Mouse (Mus musculus) CH12.LX (cell line): ENCODE data around the gene Kctd15. TPM values are rescaled to one million over a fixed set of nuclear protein-coding genes. Genes with fewer than 3 reads are reported as not detected.

ENCODE experiments used
- DNase-seq: peaks from one replicate; pipeline ENCODE4 v3.0.0-alpha.2; 2013; ENCODE audit errors: extremely low read depth
- H3K27ac ChIP-seq: 2 replicates; pipeline ENCODE4 v1.5.1; 2012; ENCODE audit warnings: low read depth, mild to moderate bottlenecking, control low read depth, moderate library complexity; ENCODE audit not compliant: insufficient read depth
- H3K27me3 ChIP-seq: replicated peaks from 2 replicates; pipeline ENCODE3; 2012; ENCODE audit warnings: inconsistent platforms
- H3K36me3 ChIP-seq, 2 experiments: replicated peaks in 1 of 2; 2 replicates each; pipeline versions ENCODE3 to v1.6.1; 2012; ENCODE audit warnings: inconsistent platforms in 1 of 2, low read length in 1 of 2, mild to moderate bottlenecking in 1 of 2, mixed read lengths in 1 of 2, moderate library complexity in 1 of 2; ENCODE audit not compliant: control insufficient read depth in 1 of 2, insufficient read depth in 1 of 2
- H3K4me1 ChIP-seq, 2 experiments: 2 replicates each; pipeline ENCODE4 v1.6.1; 2012; ENCODE audit warnings: inconsistent platforms in 1 of 2, moderate library complexity in 1 of 2; ENCODE audit not compliant: insufficient read depth in 2 of 2, control insufficient read depth in 1 of 2
- H3K4me2 ChIP-seq: 2 replicates; pipeline ENCODE4 v1.6.1; 2012; ENCODE audit warnings: low read depth, mild to moderate bottlenecking, control low read depth; ENCODE audit not compliant: poor library complexity, insufficient read depth, severe bottlenecking
- H3K4me3 ChIP-seq, 3 experiments: fragments of 150-350 bp in 1 of 3; sonication (generic) in 1 of 3; replicated peaks in 1 of 3; 2 replicates each; pipeline versions ENCODE3 to v1.5.1; 2011 to 2012; ENCODE audit warnings: low read depth in 2 of 3, low read length in 2 of 3, mild to moderate bottlenecking in 2 of 3, moderate library complexity in 2 of 3, control low read depth in 1 of 3, improper control_type of control experiment in 1 of 3, inconsistent platforms in 1 of 3, mixed read lengths in 1 of 3; ENCODE audit not compliant: poor library complexity in 1 of 3
- H3K79me2 ChIP-seq: replicated peaks from 2 replicates; pipeline ENCODE4 v1.6.1; 2012; ENCODE audit warnings: mild to moderate bottlenecking, moderate library complexity; ENCODE audit not compliant: control insufficient read depth, poor library complexity, insufficient read depth, severe bottlenecking; ENCODE audit errors: extremely low read depth
- H3K9ac ChIP-seq: 2 replicates; pipeline ENCODE4 v1.6.1; 2012; ENCODE audit warnings: low read depth, mild to moderate bottlenecking, control low read depth, moderate library complexity; ENCODE audit not compliant: insufficient read depth
- H3K9me3 ChIP-seq: replicated peaks from 2 replicates; pipeline ENCODE3; 2012; ENCODE audit warnings: low read length, inconsistent platforms, mixed read lengths
- BHLHE40 ChIP-seq: IDR thresholded peaks from 2 replicates; pipeline ENCODE4 v1.6.1; 2011; ENCODE audit warnings: mild to moderate bottlenecking, low read depth, low read length, improper control_type of control experiment
- CHD2 ChIP-seq: IDR thresholded peaks from 2 replicates; pipeline ENCODE4 v1.6.1; 2011; ENCODE audit warnings: low read length, improper control_type of control experiment
- CTCF ChIP-seq, 2 experiments: IDR thresholded peaks in 1 of 2; conservative IDR thresholded peaks in 1 of 2; 2 replicates each; pipeline ENCODE4 v1.5.1; 2011 to 2012; ENCODE audit warnings: low read depth in 2 of 2, low read length in 2 of 2, improper control_type of control experiment in 1 of 2, inconsistent platforms in 1 of 2, mild to moderate bottlenecking in 1 of 2, moderate library complexity in 1 of 2
- ELF1 ChIP-seq: IDR thresholded peaks from 2 replicates; pipeline ENCODE4 v1.6.1; 2014; ENCODE audit warnings: low read depth, mild to moderate bottlenecking, inconsistent platforms, low read length, improper control_type of control experiment
- IRF4 ChIP-seq: IDR thresholded peaks from 2 replicates; pipeline ENCODE4 v1.6.1; 2014; ENCODE audit warnings: low read depth, mild to moderate bottlenecking, inconsistent platforms, low read length, improper control_type of control experiment
- JUN ChIP-seq: IDR thresholded peaks from 2 replicates; pipeline ENCODE4 v1.6.1; 2011; ENCODE audit warnings: low read depth, mild to moderate bottlenecking, low read length, improper control_type of control experiment, moderate library complexity; ENCODE audit not compliant: insufficient read depth
- JUND ChIP-seq: conservative IDR thresholded peaks from 2 replicates; pipeline ENCODE4 v1.6.1; 2011; ENCODE audit warnings: low read depth, low read length, improper control_type of control experiment
- MAFK ChIP-seq: IDR thresholded peaks from 2 replicates; pipeline ENCODE4 v1.6.1; 2011; ENCODE audit warnings: low read length, improper control_type of control experiment; ENCODE audit not compliant: insufficient replicate concordance
- MAX ChIP-seq: IDR thresholded peaks from 2 replicates; pipeline ENCODE4 v1.6.1; 2011; ENCODE audit warnings: low read length, improper control_type of control experiment
- MAZ ChIP-seq: IDR thresholded peaks from 2 replicates; pipeline ENCODE4 v1.6.1; 2012; ENCODE audit warnings: low read depth, mild to moderate bottlenecking, inconsistent platforms, low read length, improper control_type of control experiment, moderate library complexity
- MEF2A ChIP-seq: IDR thresholded peaks from 2 replicates; pipeline ENCODE4 v1.6.1; 2014; ENCODE audit warnings: low read depth, mild to moderate bottlenecking, inconsistent platforms, low read length, improper control_type of control experiment, borderline replicate concordance
- MXI1 ChIP-seq: IDR thresholded peaks from 2 replicates; pipeline ENCODE4 v1.6.1; 2011; ENCODE audit warnings: mild to moderate bottlenecking, low read depth, low read length, improper control_type of control experiment
- MYC ChIP-seq: IDR thresholded peaks from 2 replicates; pipeline ENCODE4 v1.6.1; 2011; ENCODE audit warnings: low read depth, mild to moderate bottlenecking, improper control_type of control experiment, low read length
- NRF1 ChIP-seq: IDR thresholded peaks from 2 replicates; pipeline ENCODE4 v1.6.1; 2014; ENCODE audit warnings: low read depth, mild to moderate bottlenecking, inconsistent platforms, low read length, improper control_type of control experiment, moderate library complexity
- PAX5 ChIP-seq: IDR thresholded peaks from 2 replicates; pipeline ENCODE4 v1.6.1; 2012; ENCODE audit warnings: low read length, inconsistent platforms, mixed read lengths
- POLR2A ChIP-seq: IDR thresholded peaks from 2 replicates; pipeline ENCODE4 v1.6.1; 2011; ENCODE audit warnings: low read depth, mild to moderate bottlenecking, improper control_type of control experiment, low read length
- RAD21 ChIP-seq: IDR thresholded peaks from 2 replicates; pipeline ENCODE4 v1.6.1; 2011; ENCODE audit warnings: low read depth, mild to moderate bottlenecking, low read length, improper control_type of control experiment, moderate library complexity
- SIN3A ChIP-seq: IDR thresholded peaks from 2 replicates; pipeline ENCODE4 v1.6.1; 2012; ENCODE audit warnings: low read length, improper control_type of control experiment, inconsistent platforms
- SMC3 ChIP-seq: IDR thresholded peaks from 2 replicates; pipeline ENCODE4 v1.6.1; 2011; ENCODE audit warnings: low read depth, low read length, improper control_type of control experiment
- TCF12 ChIP-seq: IDR thresholded peaks from 2 replicates; pipeline ENCODE4 v1.6.1; 2014; ENCODE audit warnings: low read depth, mild to moderate bottlenecking, inconsistent platforms, low read length, improper control_type of control experiment
- ZC3H11A ChIP-seq: IDR thresholded peaks from 2 replicates; pipeline ENCODE4 v1.6.1; 2012; ENCODE audit warnings: low read depth, mild to moderate bottlenecking, inconsistent platforms, low read length, improper control_type of control experiment
- ZKSCAN1 ChIP-seq: IDR thresholded peaks from 2 replicates; pipeline ENCODE4 v1.6.1; 2012; ENCODE audit warnings: low read depth, inconsistent platforms, low read length, improper control_type of control experiment, borderline replicate concordance
- ZMIZ1 ChIP-seq: IDR thresholded peaks from 2 replicates; pipeline ENCODE4 v1.6.1; 2012; ENCODE audit warnings: low read depth, mild to moderate bottlenecking, inconsistent platforms, low read length, improper control_type of control experiment
- ZNF384 ChIP-seq: IDR thresholded peaks from 2 replicates; pipeline ENCODE4 v1.6.1; 2012; ENCODE audit warnings: low read depth, low read length, improper control_type of control experiment, inconsistent platforms
- dilution Hi-C: fragments of 300-500 bp; cut with MboI; formaldehyde crosslinking; loops from 2 replicates; pipeline ENCODE4 v1.14.3; 2020; ENCODE audit warnings: low sequenced_read_pairs; ENCODE audit not compliant: extremely low pct_unique_long_range_greater_than_20kb, extremely low pct_ligation_motif_present
- in situ Hi-C: fragments of 300-500 bp; cut with MboI; formaldehyde crosslinking; loops from 3 replicates; pipeline ENCODE4 v1.14.3; 2019; ENCODE audit warnings: low sequenced_read_pairs, low pct_ligation_motif_present, low pct_unique_long_range_greater_than_20kb, mixed read lengths
- polyA plus RNA-seq: library from polyadenylated mRNA; unstranded; fragments of >175 nt; gene quantifications from 2 replicates; pipeline ENCODE4 v1.2.1, GENCODE M21; 2012; ENCODE audit warnings: low read depth; ENCODE audit not compliant: insufficient read length
- total RNA-seq, 2 experiments: library from RNA; depleted of rRNA; stranded (reverse); fragments of 300-350 nt in 1 of 2; fragments of >200 nt in 1 of 2; gene quantifications; 2 replicates each; pipeline ENCODE4 v1.2.3; 2012 to 2014

The Kctd15 gene
- total and polyA plus RNA-seq, 3 experiments, result 21.6 to 39.0 (median 24.0) TPM

DNA sequence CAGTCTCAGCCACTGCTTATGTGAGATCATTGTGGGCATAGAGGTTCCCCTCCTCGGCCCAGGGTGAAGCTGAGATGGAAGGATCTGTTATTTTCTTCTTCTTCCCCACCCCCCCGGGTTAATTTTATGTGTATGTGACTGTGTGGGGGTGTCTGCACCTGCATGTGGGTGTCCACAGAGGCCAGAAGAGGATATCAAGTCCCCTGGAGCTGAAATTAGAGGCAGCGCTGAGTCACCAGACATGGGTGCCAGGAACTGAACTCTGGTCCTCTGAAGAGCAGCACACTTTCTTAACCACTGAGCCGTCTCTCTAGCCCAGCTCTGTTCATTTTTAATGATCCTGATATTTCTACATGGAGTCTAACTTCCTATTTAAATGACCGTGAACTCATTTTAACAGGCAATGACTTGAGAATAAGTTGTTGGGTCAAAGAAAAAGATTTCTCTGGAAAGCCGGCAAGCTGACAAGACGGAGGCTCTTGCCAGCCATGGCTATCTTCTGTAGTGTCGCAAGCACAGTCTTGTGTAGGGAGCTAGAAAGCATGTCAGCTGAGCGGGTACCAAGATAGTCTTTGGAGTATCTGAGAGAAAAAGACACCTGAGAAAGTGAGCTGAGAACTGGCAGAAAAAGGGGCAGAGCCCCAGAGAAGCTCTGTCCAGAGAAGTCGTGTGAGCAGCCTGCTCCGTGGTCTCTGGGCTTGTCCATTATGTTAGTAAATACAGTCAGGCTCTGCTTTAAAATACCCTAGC lies 38.2 kb downstream of the Kctd15 start:
- Histone ChIP-seq H3K9me3 (no peaks in the 10 kb centered on the region), H3K4me2 (no peak overlapping the region), H3K27me3 (no peaks in the 10 kb centered on the region), H3K4me3 (no peak overlapping the region), H3K79me2 (no peaks in the 10 kb centered on the region), H3K4me1 (peaks cover 0 to 25% of the 10 kb centered on the region in 2 experiments; a peak in 2 of 4 replicates), H3K36me3 (no peaks in the 10 kb centered on the region), H3K9ac (no peak overlapping the region), H3K27ac (no peak overlapping the region)
- no peak for DNase-seq
- TF ChIP-seq CHD2 (no peak), ZNF384 (no peak), MYC (no peak), NRF1 (no peak), MAZ (no peak), JUN (no peak), MAFK (no peak), PAX5 (no peak), BHLHE40 (no peak), SIN3A (no peak), ZMIZ1 (no peak), POLR2A (no peak), ZKSCAN1 (no peak), CTCF (conservative IDR thresholded peaks at IDR 0.05 in 1 of 2, IDR thresholded peaks at IDR 0.05 in 1 of 2; ENCODE audit: low read depth in 2 of 2, low read length in 2 of 2) (no peak), MAX (no peak), IRF4 (no peak), TCF12 (no peak), JUND (no peak)
- in situ Hi-C loops (loop anchor here (5.0 kb wide), 1 partner anchor 54 kb away; no protein-coding TSS in a partner anchor), dilution Hi-C loops (no loop called here)

DNA sequence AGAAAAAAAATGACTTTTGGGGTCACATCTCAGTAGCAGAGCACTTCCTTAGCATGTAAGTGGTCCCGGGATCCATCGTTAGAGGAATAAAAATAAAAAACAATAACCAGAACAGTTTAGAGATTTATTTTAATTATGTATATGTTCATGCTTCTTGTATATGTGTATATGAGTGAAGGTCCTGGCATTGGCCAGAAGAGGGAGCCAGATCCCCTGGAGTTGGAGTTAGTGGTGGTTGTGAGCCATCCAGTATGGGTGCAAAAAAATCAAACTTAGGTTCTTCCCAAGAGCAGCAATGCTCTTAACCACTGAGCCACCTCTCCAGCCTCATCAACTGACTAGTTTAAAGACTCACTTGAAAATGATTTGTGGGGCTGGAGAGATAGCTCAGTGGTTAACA lies 40.3 kb downstream of the Kctd15 start:
- no peak overlapping the region for H3K4me3 ChIP-seq
- DNase-seq, result peak; percentile 60

More for the DNA sequence above, 40.3 kb downstream of the Kctd15 start:
- no peak overlapping the region for H3K9ac ChIP-seq
- dilution Hi-C loops (no loop called here), in situ Hi-C loops (loop anchor here (5.0 kb wide), 1 partner anchor 56 kb away; no protein-coding TSS in a partner anchor)
- no peak overlapping the region for H3K4me2 ChIP-seq
- H3K79me2 ChIP-seq, result no peaks in the 10 kb centered on the region
- TF ChIP-seq CTCF (conservative IDR thresholded peaks at IDR 0.05 in 1 of 2, IDR thresholded peaks at IDR 0.05 in 1 of 2; ENCODE audit: low read depth in 2 of 2, low read length in 2 of 2) (peak; percentile 46 to 92; a peak in 3 of 4 replicates), MEF2A (0 out of 2 replicates have a peak, but pooled peaks have one; percentile 26), RAD21 (peak; percentile 91), ZNF384 (peak; percentile 42; the same call in 1 of the 2 replicates), ELF1 (no peak), MAZ (peak; percentile 48; the same call in 1 of the 2 replicates), SMC3 (peak; percentile 93), ZC3H11A (peak; percentile 61), MXI1 (no peak), ZMIZ1 (no peak)
- no peaks in the 10 kb centered on the region for H3K36me3 ChIP-seq
- H3K27ac ChIP-seq, result no peak overlapping the region
- peaks cover 0 to 12% of the 10 kb centered on the region in 2 experiments; a peak in 2 of 4 replicates for H3K4me1 ChIP-seq
- no peaks in the 10 kb centered on the region for H3K9me3 ChIP-seq
- H3K27me3 ChIP-seq, result peaks cover 3% of the 10 kb centered on the region
